Mouse (Mus musculus): ENCODE data around the gene Mink1. TPM values are rescaled to one million over a fixed set of nuclear protein-coding genes. Genes with fewer than 3 reads are reported as not detected.

Gene Mink1
- polyA plus RNA-seq, 1 experiment from 2014 or later: 10.6 TPM

GRCm38 (mm10) chr11:70623053-70623742 is 60.5 kb downstream of the Mink1 start:
- no peaks in the 10 kb centered on the region for H3K4me1 ChIP-seq
- H3K27me3 ChIP-seq: no peaks in the 10 kb centered on the region
- no peaks in the 10 kb centered on the region for H3K36me3 ChIP-seq (ENCODE audit: poor library complexity, severe bottlenecking)
- H3K4me2 ChIP-seq: no peak overlapping the region
- no peaks in the 10 kb centered on the region for H3K9me3 ChIP-seq (replicated peaks)
- H3K9ac ChIP-seq: no peak overlapping the region
- whole genome bisulfite sequencing: 85% methylated on average over 10 of the region's 10 CpGs
- no peak for ATAC-seq
- H3K4me3 ChIP-seq: no peak overlapping the region
- no peak overlapping the region for H3K27ac ChIP-seq

- no peak overlapping the region for H3K4me3 ChIP-seq
- H3K9ac ChIP-seq: no peak overlapping the region
- H3K27me3 ChIP-seq: no peaks in the 10 kb centered on the region
- H3K4me2 ChIP-seq: no peak overlapping the region
- WGBS: 52% methylated on average over 4 of the region's 4 CpGs
- no peaks in the 10 kb centered on the region for H3K4me1 ChIP-seq
- no peak overlapping the region for H3K27ac ChIP-seq
- ATAC-seq: no peak
- H3K36me3 ChIP-seq (ENCODE audit: poor library complexity, severe bottlenecking): no peaks in the 10 kb centered on the region
- H3K9me3 ChIP-seq (replicated peaks): no peaks in the 10 kb centered on the region
Measured at GRCm38 (mm10) chr11:70625473-70625872, 62.8 kb downstream of the Mink1 start.

- H3K9me3 ChIP-seq (replicated peaks): no peaks in the 10 kb centered on the region
- H3K27me3 ChIP-seq: no peaks in the 10 kb centered on the region
- H3K4me1 ChIP-seq: no peaks in the 10 kb centered on the region
- H3K36me3 ChIP-seq (ENCODE audit: poor library complexity, severe bottlenecking): no peaks in the 10 kb centered on the region
- H3K4me2 ChIP-seq: no peak overlapping the region
- H3K9ac ChIP-seq: no peak overlapping the region
- no peak for ATAC-seq
- 87% methylated on average over 4 of the region's 4 CpGs for WGBS
- H3K4me3 ChIP-seq: no peak overlapping the region
- H3K27ac ChIP-seq: no peak overlapping the region
Measured at GRCm38 (mm10) chr11:70626877-70627276, 64.2 kb downstream of the Mink1 start.

DNA sequence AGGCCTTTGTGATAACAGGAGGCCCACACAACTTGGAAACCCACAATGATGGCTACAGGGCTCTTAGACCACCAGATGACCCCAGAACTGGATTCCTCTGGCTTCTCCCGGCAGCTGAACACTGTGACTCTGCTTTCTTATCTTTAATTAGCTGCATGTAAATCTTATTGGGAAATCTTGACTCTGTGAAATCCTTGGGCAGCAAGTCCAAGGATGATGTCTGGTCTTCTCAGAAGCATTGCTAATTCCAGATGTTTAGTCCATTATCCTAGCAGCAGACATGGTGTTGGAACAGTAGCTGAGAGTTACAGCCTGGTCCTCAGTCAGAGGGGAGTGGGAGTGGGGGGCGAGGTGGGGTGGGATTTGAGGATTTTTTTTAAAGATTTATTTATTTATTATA is 65.8 kb downstream of the Mink1 start:
- Histone ChIP-seq H3K36me3 (ENCODE audit: poor library complexity, severe bottlenecking) (no peaks in the 10 kb centered on the region), H3K9me3 (replicated peaks) (no peaks in the 10 kb centered on the region), H3K4me3 (no peak overlapping the region), H3K9ac (no peak overlapping the region), H3K27ac (no peak overlapping the region), H3K4me1 (no peaks in the 10 kb centered on the region), H3K27me3 (no peaks in the 10 kb centered on the region), H3K4me2 (no peak overlapping the region)
- ATAC-seq: no peak
- 87% methylated on average over 2 of the region's 2 CpGs for WGBS

DNA sequence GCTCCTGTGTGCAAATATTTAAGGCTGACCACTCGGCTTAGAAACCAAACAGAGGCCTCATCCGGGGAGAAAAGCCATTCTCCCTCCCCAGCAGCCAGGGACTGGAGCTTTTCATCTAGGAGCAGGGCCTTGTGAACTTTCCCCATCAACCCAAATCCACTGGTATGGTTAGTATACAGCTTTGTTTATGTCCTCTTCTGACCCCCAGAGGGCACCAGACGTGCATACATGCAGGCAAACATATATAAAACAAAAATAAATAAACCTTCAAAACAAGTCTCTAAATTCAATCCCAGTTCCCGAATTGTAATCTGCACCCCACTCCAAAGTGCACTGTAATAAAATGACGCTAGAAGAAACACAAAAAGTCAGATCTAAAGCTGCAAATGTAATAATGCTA is 66.9 kb downstream of the Mink1 start:
- H3K27me3 ChIP-seq: no peaks in the 10 kb centered on the region
- no peaks in the 10 kb centered on the region for H3K9me3 ChIP-seq (replicated peaks)
- H3K27ac ChIP-seq: no peak overlapping the region
- no peaks in the 10 kb centered on the region for H3K4me1 ChIP-seq
- no peak for ATAC-seq
- WGBS: 52% methylated on average over 5 of the region's 5 CpGs
- no peak overlapping the region for H3K9ac ChIP-seq
- H3K4me2 ChIP-seq: no peak overlapping the region
- H3K4me3 ChIP-seq: no peak overlapping the region
- no peaks in the 10 kb centered on the region for H3K36me3 ChIP-seq (ENCODE audit: poor library complexity, severe bottlenecking)

DNA sequence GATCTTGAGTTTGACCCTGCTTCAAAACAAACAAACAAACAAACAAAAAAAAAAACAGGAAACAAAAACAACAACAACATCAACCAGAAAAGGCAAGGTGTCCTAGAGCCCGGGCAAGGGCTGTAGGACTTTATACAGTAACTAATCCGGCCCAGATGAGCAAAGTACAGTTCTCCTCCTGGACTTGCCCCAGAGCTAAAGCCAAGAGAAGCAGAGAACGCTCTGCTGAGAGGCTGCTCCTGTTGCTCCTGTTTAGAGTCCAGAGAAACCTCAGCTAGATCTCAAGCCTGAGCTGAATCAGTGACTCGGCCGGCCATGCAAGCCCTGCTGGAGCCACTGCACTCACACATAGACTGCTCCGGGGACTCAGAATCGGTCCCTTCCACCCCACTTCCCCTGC is 67.4 kb downstream of the Mink1 start:
- 72% methylated on average over 7 of the region's 7 CpGs for WGBS
- Histone ChIP-seq H3K27ac (no peak overlapping the region), H3K4me1 (no peaks in the 10 kb centered on the region), H3K4me2 (no peak overlapping the region), H3K9me3 (replicated peaks) (no peaks in the 10 kb centered on the region), H3K36me3 (ENCODE audit: poor library complexity, severe bottlenecking) (no peaks in the 10 kb centered on the region), H3K9ac (no peak overlapping the region), H3K4me3 (no peak overlapping the region), H3K27me3 (no peaks in the 10 kb centered on the region)
- ATAC-seq: no peak

GRCm38 (mm10) chr11:70635601-70636000 is 72.9 kb downstream of the Mink1 start:
- H3K27ac ChIP-seq: no peak overlapping the region
- H3K36me3 ChIP-seq (ENCODE audit: poor library complexity, severe bottlenecking): no peaks in the 10 kb centered on the region
- 80% methylated on average over 4 of the region's 4 CpGs for WGBS
- H3K4me3 ChIP-seq: no peak overlapping the region
- ATAC-seq: no peak
- no peaks in the 10 kb centered on the region for H3K27me3 ChIP-seq
- H3K4me2 ChIP-seq: no peak overlapping the region
- no peaks in the 10 kb centered on the region for H3K9me3 ChIP-seq (replicated peaks)
- H3K4me1 ChIP-seq: no peaks in the 10 kb centered on the region
- H3K9ac ChIP-seq: no peak overlapping the region

GRCm38 (mm10) chr11:70637764-70638163 is 75.1 kb downstream of the Mink1 start:
- H3K9ac ChIP-seq: no peak overlapping the region
- no peak overlapping the region for H3K27ac ChIP-seq
- no peak overlapping the region for H3K4me3 ChIP-seq
- 0 out of 2 replicates have a peak, but pooled peaks cover 3% of the 10 kb centered on the region for H3K36me3 ChIP-seq (ENCODE audit: poor library complexity, severe bottlenecking)
- H3K9me3 ChIP-seq (replicated peaks): no peaks in the 10 kb centered on the region
- 92% methylated on average over 1 of the region's 1 CpGs for WGBS
- no peaks in the 10 kb centered on the region for H3K27me3 ChIP-seq
- H3K4me1 ChIP-seq: no peaks in the 10 kb centered on the region
- no peak overlapping the region for H3K4me2 ChIP-seq
- no peak for ATAC-seq

GRCm38 (mm10) chr11:70638293-70638692 is 75.6 kb downstream of the Mink1 start:
- H3K9me3 ChIP-seq (replicated peaks): no peaks in the 10 kb centered on the region
- no peaks in the 10 kb centered on the region for H3K27me3 ChIP-seq
- H3K36me3 ChIP-seq (ENCODE audit: poor library complexity, severe bottlenecking): 0 out of 2 replicates have a peak, but pooled peaks cover 8% of the 10 kb centered on the region
- no peak overlapping the region for H3K27ac ChIP-seq
- ATAC-seq: no peak
- H3K4me2 ChIP-seq: no peak overlapping the region
- H3K4me3 ChIP-seq: no peak overlapping the region
- 86% methylated on average over 1 of the region's 1 CpGs for WGBS
- no peak overlapping the region for H3K9ac ChIP-seq
- no peaks in the 10 kb centered on the region for H3K4me1 ChIP-seq

DNA sequence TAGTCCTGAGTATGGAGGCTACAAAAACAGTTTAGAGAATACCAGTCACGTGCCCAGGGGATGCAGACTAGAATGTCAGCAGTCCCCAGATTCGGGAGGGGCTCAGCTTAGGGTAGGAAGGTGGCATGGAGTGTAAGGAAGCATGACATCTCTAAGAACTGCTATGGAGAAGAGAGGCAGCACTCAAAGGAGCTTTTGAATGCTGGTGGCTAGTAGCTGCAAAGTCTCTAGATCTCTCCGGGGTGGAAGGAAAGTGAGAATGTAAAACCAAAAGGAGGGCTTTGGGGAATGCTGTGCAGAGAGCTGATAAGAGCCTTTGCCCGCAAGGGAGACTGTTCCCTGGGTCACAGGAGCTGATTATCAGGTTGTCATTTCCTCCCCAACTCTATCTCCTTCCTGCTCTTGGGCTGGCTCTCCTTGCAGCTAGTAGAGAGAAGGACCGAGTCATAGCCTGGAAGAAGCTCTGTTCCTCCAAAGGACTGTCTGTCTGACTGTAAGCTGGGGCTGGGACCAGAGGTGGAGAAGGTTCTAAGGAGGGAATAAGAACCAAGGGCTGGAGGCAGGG is 76.1 kb downstream of the Mink1 start, which contains the start of gene Gp1ba:
Gene Gp1ba (plus strand): TSS at position 409 of the 565 bp plus-strand sequence.
- Histone ChIP-seq H3K27ac (no peak within 1 kb of the TSS), H3K36me3 (ENCODE audit: poor library complexity, severe bottlenecking) (0 out of 2 replicates have a peak, but pooled peaks cover 13% of the 10 kb centered on the region), H3K4me2 (no peak within 1 kb of the TSS), H3K27me3 (no peaks in the 10 kb centered on the region), H3K4me3 (no peak within 1 kb of the TSS), H3K9ac (no peak within 1 kb of the TSS), H3K9me3 (replicated peaks) (no peaks in the 10 kb centered on the region), H3K4me1 (no peaks in the 10 kb centered on the region)
- ATAC-seq: no peak
- WGBS: 62% methylated on average over 5 of the region's 5 CpGs

DNA sequence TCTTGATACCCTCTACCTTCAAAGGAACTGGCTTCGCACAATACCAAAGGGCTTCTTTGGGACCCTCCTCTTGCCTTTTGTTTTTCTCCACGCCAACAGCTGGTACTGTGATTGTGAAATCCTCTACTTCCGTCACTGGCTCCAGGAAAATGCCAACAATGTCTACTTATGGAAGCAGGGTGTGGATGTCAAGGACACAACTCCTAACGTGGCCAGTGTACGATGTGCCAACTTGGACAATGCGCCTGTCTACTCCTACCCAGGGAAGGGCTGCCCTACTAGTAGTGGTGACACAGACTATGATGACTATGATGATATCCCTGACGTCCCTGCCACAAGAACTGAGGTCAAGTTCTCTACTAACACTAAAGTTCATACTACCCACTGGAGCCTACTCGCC is 77.3 kb downstream of the Mink1 start:
- no peaks in the 10 kb centered on the region for H3K4me1 ChIP-seq
- H3K9me3 ChIP-seq (replicated peaks): no peaks in the 10 kb centered on the region
- H3K27ac ChIP-seq: no peak overlapping the region
- H3K27me3 ChIP-seq: no peaks in the 10 kb centered on the region
- ATAC-seq: no peak
- peaks cover 24% of the 10 kb centered on the region for H3K36me3 ChIP-seq (ENCODE audit: poor library complexity, severe bottlenecking)
- no peak overlapping the region for H3K4me3 ChIP-seq
- no peak overlapping the region for H3K9ac ChIP-seq
- H3K4me2 ChIP-seq: no peak overlapping the region
- 87% methylated on average over 8 of the region's 8 CpGs for WGBS

GRCm38 (mm10) chr11:70641241-70641640 is 78.6 kb downstream of the Mink1 start:
- H3K4me3 ChIP-seq: no peak overlapping the region
- no peak overlapping the region for H3K4me2 ChIP-seq
- H3K9ac ChIP-seq: no peak overlapping the region
- 90% methylated on average over 7 of the region's 7 CpGs for WGBS
- ATAC-seq: no peak
- H3K4me1 ChIP-seq: peaks cover 12% of the 10 kb centered on the region
- H3K36me3 ChIP-seq (ENCODE audit: poor library complexity, severe bottlenecking): peaks cover 30% of the 10 kb centered on the region
- H3K9me3 ChIP-seq (replicated peaks): no peaks in the 10 kb centered on the region
- no peaks in the 10 kb centered on the region for H3K27me3 ChIP-seq
- no peak overlapping the region for H3K27ac ChIP-seq

DNA sequence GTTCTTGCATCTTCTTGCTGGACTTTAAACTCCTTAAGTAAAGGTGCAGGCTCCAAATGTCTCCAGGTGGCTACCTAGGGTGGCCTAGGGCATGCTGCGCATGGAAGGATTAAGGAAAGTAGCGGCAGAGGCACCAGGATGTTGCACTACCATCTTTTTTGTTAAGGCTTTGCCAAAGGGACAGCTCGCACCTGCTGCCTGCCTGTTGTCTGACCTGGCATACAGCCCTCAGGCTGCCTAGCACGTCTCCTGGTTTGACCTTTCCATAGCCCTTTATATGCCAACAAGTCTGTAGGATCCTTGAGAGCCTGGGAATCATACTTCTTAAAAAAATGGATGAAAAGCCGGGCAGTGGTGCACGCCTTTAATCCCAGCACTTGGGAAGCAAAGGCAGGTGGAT is 80.4 kb downstream of the Mink1 start:
- peaks cover 30% of the 10 kb centered on the region for H3K36me3 ChIP-seq (ENCODE audit: poor library complexity, severe bottlenecking)
- H3K4me2 ChIP-seq: no peak overlapping the region
- H3K4me1 ChIP-seq: peaks cover 20% of the 10 kb centered on the region
- no peak overlapping the region for H3K9ac ChIP-seq
- WGBS: 89% methylated on average over 6 of the region's 6 CpGs
- no peak overlapping the region for H3K4me3 ChIP-seq
- no peaks in the 10 kb centered on the region for H3K9me3 ChIP-seq (replicated peaks)
- ATAC-seq: no peak
- H3K27ac ChIP-seq: no peak overlapping the region
- H3K27me3 ChIP-seq: no peaks in the 10 kb centered on the region

Measured in forebrain, embryonic 13.5 days (tissue).